Mouse (Mus musculus) skeletal muscle tissue, adult 2 months (tissue): ENCODE measurements around the gene Nt5c2.
"Not testable (repeated sequence)": the region's sequence is repeated elsewhere in the genome, so short reads cannot be mapped to it uniquely, and the experiment has no call there.

Source experiments
- DNase-seq: peaks from one replicate; pipeline ENCODE4 v3.0.0-alpha.2; 2012; ENCODE audit warnings: low read depth, low spot score

Gene Nt5c2

GRCm38 (mm10) chr19:47016487-47016886 lies 1.5 kb upstream of the Nt5c2 start:
- peak; percentile 41 for DNase-seq

DNA sequence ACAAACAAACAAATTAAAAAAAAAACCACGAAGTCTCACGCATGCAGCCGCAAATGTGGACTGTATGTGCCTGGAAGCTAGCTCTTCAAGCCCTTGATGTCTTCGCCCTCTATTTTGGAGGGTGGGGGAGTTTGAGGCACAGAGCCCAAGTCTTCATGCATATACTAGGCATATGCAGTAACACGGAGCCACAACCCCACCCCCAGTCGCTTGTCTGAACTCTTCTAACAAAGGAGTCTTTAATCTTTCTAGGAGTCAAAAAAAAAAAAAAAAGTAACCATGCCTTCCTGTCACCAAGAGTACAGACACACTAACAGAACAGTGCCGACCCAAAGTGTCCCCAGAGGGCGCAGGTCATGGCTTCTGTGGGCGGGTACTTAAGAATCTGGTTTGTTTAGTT lies 1.0 kb upstream of the Nt5c2 start:
- DNase-seq = no peak

- no peak for DNase-seq
These were observed 443 bp upstream of the Nt5c2 start for GRCm38 (mm10) chr19:47015396-47015795.

DNA sequence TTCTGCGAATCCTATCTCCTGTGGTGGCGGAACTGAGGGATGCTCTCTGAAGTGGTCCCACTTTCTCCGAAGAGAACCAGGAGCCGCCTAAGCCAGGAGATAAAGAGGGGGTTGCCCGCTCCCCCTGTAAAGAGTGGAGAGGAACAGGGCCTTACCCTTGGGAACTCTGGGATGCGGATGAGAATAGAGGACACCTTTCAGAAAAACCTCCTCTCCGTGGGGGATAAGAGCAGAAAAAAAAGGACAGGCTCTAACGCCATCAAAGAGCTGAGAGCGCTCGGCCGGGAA lies 850 bp downstream of the Nt5c2 start:
- no peak for DNase-seq

- no peak for DNase-seq
These were observed 1.4 kb downstream of the Nt5c2 start for GRCm38 (mm10) chr19:47013340-47014158.

DNA sequence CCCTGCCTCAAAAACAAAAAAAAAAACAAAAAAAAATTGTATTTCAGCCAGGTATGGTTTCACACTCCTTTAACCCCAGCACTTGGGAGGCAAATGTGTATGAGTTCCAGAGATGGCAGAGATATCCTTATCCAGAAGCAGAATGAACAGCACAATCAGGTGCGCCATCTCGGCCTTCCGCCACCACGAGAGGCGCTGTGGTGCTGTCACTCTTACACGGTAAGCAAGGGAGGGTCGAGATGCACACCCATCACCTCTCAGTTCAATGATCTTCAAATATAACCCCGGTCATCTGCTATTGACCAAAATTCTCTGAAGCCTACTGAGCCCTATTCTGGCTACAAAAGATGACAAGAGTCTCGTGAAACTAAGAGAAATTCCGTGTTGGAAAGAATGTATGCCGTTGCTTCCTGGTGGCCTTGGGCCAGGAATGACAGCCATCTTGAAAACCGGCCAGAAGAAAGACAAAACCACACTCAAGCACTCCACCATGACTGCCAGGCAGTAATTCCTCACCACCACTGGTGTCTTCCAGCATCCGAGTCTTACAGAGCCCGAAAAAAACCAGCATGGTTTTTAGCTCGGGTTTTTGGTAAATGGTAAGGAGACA lies 2.3 kb downstream of the Nt5c2 start:
- no peak for DNase-seq

GRCm38 (mm10) chr19:47009943-47010342 lies 5.0 kb downstream of the Nt5c2 start:
- DNase-seq = no peak

GRCm38 (mm10) chr19:47009420-47009819 lies 5.5 kb downstream of the Nt5c2 start:
- DNase-seq = no peak

DNA sequence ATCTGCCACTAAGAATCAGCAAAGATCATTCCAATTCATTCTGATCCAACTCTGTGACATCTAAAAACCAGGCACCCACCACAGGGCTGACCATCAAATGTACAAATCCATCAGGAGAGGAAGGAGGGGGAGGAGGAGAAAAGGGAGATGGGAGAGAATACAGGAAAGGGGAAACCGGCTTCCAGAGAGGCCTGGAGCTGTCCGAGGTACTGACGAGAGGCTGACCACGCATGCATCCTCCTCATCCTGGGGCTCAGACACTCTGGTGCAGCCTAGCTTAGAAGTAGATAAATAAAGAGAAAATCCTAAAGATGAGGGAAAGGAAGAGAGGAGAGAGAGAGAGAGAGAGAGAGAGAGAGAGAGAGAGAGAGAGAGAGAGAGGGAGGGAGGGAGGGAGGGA lies 8.6 kb downstream of the Nt5c2 start:
- DNase-seq = no peak

- no peak for DNase-seq
These were observed 9.1 kb downstream of the Nt5c2 start for GRCm38 (mm10) chr19:47005873-47006272.

- no peak for DNase-seq
These were observed 11.0 kb downstream of the Nt5c2 start for GRCm38 (mm10) chr19:47003742-47004511.

- DNase-seq = not testable (repeated sequence)
These were observed 14.6 kb downstream of the Nt5c2 start for GRCm38 (mm10) chr19:47000357-47000756.

GRCm38 (mm10) chr19:46999753-47000152 lies 15.2 kb downstream of the Nt5c2 start:
- DNase-seq = no peak

DNA sequence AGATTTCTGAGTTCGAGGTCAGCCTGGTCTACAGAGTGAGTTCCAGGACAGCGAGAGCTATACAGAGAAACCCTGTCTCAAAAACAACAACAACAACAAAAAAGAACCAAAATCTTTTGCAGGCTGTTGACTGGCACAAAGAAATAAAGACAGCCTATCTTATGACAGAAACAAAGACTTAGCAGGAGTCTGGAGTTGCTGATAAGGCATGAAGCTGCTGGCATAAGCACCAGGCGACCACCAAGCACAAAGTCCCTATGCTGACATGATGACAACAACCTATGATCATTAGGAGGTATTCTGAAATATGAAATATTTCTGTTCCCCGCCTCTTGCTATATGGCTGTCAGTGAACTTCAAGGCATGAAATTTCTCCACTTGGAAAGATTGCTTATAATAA lies 16.0 kb downstream of the Nt5c2 start:
- DNase-seq = no peak

DNA sequence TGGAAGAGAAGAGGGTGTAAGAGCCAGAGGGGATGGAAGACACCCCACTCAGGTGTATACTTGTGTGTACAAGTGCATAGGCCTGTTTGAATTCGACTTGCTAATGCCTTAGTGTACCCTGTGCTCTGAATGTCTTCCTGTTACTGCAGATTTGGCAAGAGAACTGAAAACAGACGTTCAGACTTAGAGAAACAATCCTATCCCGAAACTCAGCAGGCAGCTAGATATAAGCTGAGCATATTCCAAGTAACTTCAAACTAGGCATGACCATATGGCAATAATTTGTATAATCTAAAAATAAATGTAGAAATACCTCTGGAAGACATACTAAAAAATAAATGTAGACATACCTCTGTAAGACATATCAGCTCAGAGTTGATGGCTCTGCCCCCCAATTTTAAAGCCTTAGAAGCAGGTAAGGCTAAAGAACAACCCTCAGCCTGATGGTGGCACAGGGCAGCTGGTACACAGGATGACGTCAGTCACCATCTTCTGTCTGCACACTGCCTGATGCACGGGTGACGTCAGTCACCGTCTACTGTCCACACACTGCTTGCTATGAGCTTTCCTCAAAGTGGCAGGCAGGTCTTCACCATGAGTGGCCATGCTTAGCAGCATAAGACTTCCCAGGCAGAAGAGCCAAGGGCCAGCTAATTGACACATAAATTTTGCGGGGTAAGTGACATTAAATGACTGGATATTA lies 16.6 kb downstream of the Nt5c2 start:
- DNase-seq = no peak

GRCm38 (mm10) chr19:46996095-46996494 lies 18.9 kb downstream of the Nt5c2 start:
- DNase-seq = no peak

GRCm38 (mm10) chr19:46992329-46992728 lies 22.6 kb downstream of the Nt5c2 start:
- DNase-seq = not testable (repeated sequence)

- DNase-seq = peak; percentile 80
These were observed 23.8 kb downstream of the Nt5c2 start for GRCm38 (mm10) chr19:46991145-46991544.

GRCm38 (mm10) chr19:46990625-46991024 lies 24.3 kb downstream of the Nt5c2 start:
- not testable (repeated sequence) for DNase-seq

DNA sequence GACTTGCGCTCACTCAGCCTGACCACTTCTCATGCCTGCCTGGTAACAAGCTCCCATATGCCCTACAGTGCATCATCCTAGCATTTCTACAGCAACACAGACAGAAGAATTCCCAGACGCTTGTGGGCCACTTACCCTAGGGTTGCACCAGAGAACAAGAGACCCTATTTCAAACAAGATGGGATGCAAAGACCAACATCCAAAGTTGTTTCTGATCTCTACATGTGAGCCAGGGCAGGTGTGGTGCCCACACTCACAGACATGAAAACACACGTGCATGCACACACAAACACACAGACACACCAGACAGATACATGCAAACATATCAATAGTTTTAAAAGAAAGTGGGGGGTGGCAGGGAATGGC lies 24.8 kb downstream of the Nt5c2 start:
- DNase-seq = no peak

- no peak for DNase-seq
These were observed 25.3 kb downstream of the Nt5c2 start for GRCm38 (mm10) chr19:46989479-46990152.
